Mouse (Mus musculus) forebrain, postnatal 0 days (tissue): Measurements from ENCODE around the gene Aim2. TPM values are rescaled to one million over a fixed set of nuclear protein-coding genes. Genes with fewer than 3 reads are reported as not detected.

Experiments
- ATAC-seq: fragments of 200-750 bp; cut with Nextera tagmentation; 2 replicates; pipeline ENCODE4 v1.8.0; 2017; ENCODE audit warnings: mild to moderate bottlenecking, moderate library complexity
- DNase-seq: peaks from one replicate; pipeline ENCODE4 v3.0.0-alpha.2; 2015
- H3K27ac ChIP-seq: fragments of 300-500 bp; sonication (generic); 2 replicates; pipeline ENCODE4 v1.5.1; 2014; ENCODE audit warnings: low read depth, mild to moderate bottlenecking, antibody characterized with exemption, low read length, moderate library complexity, mixed read lengths
- H3K27me3 ChIP-seq: fragments of 300-500 bp; sonication (generic); 2 replicates; pipeline ENCODE4 v1.6.1; 2014; ENCODE audit warnings: mild to moderate bottlenecking, low read length, mixed read lengths; ENCODE audit not compliant: insufficient read depth
- H3K36me3 ChIP-seq: fragments of 300-500 bp; sonication (generic); 2 replicates; pipeline ENCODE4 v1.6.1; 2014; ENCODE audit warnings: mild to moderate bottlenecking, moderate library complexity; ENCODE audit not compliant: insufficient read depth
- H3K4me1 ChIP-seq: fragments of 300-500 bp; sonication (generic); 2 replicates; pipeline ENCODE4 v1.6.1; 2014; ENCODE audit warnings: antibody characterized with exemption; ENCODE audit not compliant: insufficient read depth
- H3K4me2 ChIP-seq: fragments of 300-500 bp; sonication (generic); 2 replicates; pipeline ENCODE4 v1.6.1; 2014; ENCODE audit warnings: low read depth, mild to moderate bottlenecking, moderate library complexity
- H3K4me3 ChIP-seq: fragments of 300-500 bp; sonication (generic); 2 replicates; pipeline ENCODE4 v1.5.1; 2014; ENCODE audit warnings: low read depth, low read length, mixed read lengths
- H3K9ac ChIP-seq: fragments of 300-500 bp; sonication (generic); 2 replicates; pipeline ENCODE4 v1.6.1; 2014; ENCODE audit warnings: mild to moderate bottlenecking
- H3K9me3 ChIP-seq: fragments of 300-500 bp; sonication (generic); 2 replicates; pipeline ENCODE4 v1.6.1; 2016; ENCODE audit warnings: low read length
- CTCF ChIP-seq: sonication (generic); IDR thresholded peaks from 2 replicates; pipeline ENCODE4 v1.5.1; 2016; ENCODE audit warnings: antibody characterized with exemption, control low read depth, low read depth
- WGBS: fragments of 180-500 bp; shearing (Covaris S2); extraction: QIAGEN DNeasy Blood & Tissue Kit; methylation state at CpG from one replicate; pipeline ENCODE4 v1.1.7; 2014; 5-methylcytosine and 5-hydroxymethylcytosine counted together
- polyA plus RNA-seq: library from polyadenylated mRNA; unstranded; fragments of >200 nt; fragmentation: Nextera tagmentation; extraction: Ambion mirVana; gene quantifications from 2 replicates; pipeline ENCODE4 v1.2.1, GENCODE M21; 2015
- total RNA-seq: library from RNA; depleted of rRNA; stranded (reverse); fragments of >200 nt; gene quantifications from 2 replicates; pipeline ENCODE4 v1.2.3, GENCODE M21; 2014

Gene Aim2
- total and polyA plus RNA-seq, 2 experiments from 2014 or later, result 1.8 to 2.3 TPM

- H3K27me3 ChIP-seq, result no peaks in the 10 kb centered on the region
- H3K4me3 ChIP-seq, result no peak overlapping the region
- no peaks in the 10 kb centered on the region for H3K9me3 ChIP-seq
- H3K36me3 ChIP-seq, result no peaks in the 10 kb centered on the region
- DNase-seq (no peak), ATAC-seq (no peak)
- H3K27ac ChIP-seq, result no peak overlapping the region
- H3K4me2 ChIP-seq, result no peak overlapping the region
- TF ChIP-seq CTCF, result no peak
- 88% methylated on average over 2 of the region's 2 CpGs for WGBS
- no peak overlapping the region for H3K9ac ChIP-seq
- H3K4me1 ChIP-seq, result no peaks in the 10 kb centered on the region
Observed at GRCm38 (mm10) chr1:173432411-173432810, 81.7 kb downstream of the Aim2 start.

DNA sequence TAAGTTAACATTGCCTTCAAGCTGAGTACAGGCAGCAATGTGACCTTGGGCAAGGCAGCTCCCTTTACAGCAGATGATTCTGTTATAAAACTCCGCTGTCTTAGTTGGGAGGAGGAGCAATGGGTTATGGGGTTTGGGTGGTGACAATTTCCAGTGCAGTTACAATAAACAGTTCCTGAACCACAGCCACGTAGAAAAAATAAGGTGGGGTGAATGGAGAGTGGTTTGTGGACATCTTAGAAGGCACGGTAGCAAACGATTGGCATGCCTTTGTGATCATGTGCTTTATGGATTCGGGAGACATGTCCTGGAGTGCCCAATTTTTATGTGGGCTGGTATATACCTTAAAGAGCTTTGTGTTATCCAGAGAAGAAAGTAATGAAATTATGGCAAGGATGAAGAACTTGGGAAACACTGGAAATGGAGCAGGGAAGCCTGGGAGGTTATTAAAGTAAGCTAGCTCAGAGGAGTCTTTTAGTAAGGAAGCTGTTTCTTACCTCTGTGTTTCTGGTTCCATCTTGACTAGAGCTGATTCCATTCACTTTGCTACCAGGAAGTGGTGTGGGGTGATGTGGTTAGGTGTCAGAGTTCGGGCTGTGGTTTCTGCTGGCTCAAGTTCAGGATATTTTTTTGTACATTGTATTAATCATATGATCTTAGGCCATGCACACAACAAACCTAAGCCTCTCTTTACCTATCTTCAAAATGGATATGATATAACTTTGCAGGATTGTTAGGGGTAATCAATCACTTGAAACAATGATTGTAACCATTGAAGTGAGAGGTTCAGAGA, 86.7 kb downstream of the Aim2 start:
- H3K9ac ChIP-seq, result no peak overlapping the region
- no peaks in the 10 kb centered on the region for H3K36me3 ChIP-seq
- no peak for ATAC-seq
- no peak overlapping the region for H3K4me2 ChIP-seq
- no peaks in the 10 kb centered on the region for H3K27me3 ChIP-seq
- H3K4me3 ChIP-seq, result no peak overlapping the region
- DNase-seq, result no peak
- H3K4me1 ChIP-seq, result no peaks in the 10 kb centered on the region
- WGBS, result 86% methylated on average over 6 of the region's 6 CpGs
- no peaks in the 10 kb centered on the region for H3K9me3 ChIP-seq
- H3K27ac ChIP-seq, result no peak overlapping the region
- TF ChIP-seq CTCF, result no peak

DNA sequence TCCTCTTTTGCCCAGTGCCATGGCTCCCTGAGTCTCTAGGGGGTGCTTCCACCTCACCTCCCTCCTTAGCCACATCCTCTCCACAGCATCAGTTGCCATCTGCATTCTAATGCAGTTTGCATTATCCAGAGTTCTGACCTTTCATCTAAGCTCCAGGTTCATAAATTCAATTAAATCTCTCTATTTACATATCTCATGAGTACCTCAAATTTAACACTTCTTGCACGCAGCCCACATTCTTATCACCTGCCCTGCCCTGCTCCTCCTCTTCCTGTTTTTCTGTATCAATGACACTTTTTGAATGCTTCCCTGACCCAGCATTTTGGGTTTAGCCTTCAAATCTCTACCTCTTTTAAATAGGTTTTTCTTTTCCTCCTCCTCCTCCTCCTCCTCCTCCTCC, 90.0 kb downstream of the Aim2 start:
- H3K9ac ChIP-seq, result no peak overlapping the region
- no peaks in the 10 kb centered on the region for H3K36me3 ChIP-seq
- H3K4me1 ChIP-seq, result no peaks in the 10 kb centered on the region
- WGBS, result 82% methylated on average over 1 of the region's 1 CpGs
- no peaks in the 10 kb centered on the region for H3K27me3 ChIP-seq
- no peaks in the 10 kb centered on the region for H3K9me3 ChIP-seq
- no peak overlapping the region for H3K4me3 ChIP-seq
- H3K4me2 ChIP-seq, result no peak overlapping the region
- no peak for TF ChIP-seq CTCF
- DNase-seq (no peak), ATAC-seq (no peak)
- H3K27ac ChIP-seq, result no peak overlapping the region

DNA sequence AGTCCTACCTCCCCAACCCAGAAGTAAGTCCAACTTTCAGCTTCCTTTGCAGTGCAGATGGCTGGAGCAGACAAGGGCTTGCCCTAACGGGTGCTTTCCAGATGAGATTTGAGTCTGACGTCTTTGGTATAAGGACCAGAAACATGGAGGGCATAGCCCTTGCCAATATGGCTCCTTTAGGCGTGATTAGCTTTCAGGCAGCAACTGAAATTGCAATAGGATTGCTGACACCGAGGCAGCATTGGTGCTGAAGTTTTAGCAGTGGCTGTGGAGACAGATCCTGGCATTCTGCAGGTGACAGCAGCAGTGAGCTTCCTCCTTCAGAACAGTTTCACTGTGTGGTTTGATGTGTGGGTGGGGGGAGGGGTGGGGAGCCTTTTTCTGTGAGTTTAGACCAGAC, 90.5 kb downstream of the Aim2 start:
- ATAC-seq (no peak), DNase-seq (no peak)
- no peaks in the 10 kb centered on the region for H3K4me1 ChIP-seq
- H3K9me3 ChIP-seq, result no peaks in the 10 kb centered on the region
- H3K4me3 ChIP-seq, result no peak overlapping the region
- H3K27ac ChIP-seq, result no peak overlapping the region
- WGBS, result 77% methylated on average over 4 of the region's 4 CpGs
- H3K4me2 ChIP-seq, result no peak overlapping the region
- no peaks in the 10 kb centered on the region for H3K36me3 ChIP-seq
- no peaks in the 10 kb centered on the region for H3K27me3 ChIP-seq
- H3K9ac ChIP-seq, result no peak overlapping the region
- TF ChIP-seq CTCF, result no peak

DNA sequence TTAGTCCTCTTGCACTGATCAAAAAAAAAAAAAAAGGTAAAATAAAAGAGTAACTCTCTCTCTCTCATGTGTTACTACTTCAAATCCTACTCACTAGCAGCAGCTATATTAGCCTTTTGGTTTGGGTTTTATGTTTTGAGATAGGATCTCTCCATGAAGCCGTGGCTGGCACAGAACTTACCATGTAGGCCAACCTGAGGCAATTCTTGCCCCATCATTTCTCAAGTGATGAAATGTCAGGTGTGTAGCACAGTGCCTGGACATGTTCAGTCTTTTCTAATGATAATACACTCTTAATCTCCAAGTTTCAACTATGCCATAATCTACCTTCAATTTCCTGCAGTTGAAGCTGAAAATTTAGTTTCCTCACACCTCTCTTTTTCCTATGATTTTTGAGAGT, 92.4 kb downstream of the Aim2 start:
- Histone ChIP-seq H3K4me2 (no peak overlapping the region), H3K4me3 (no peak overlapping the region), H3K4me1 (no peaks in the 10 kb centered on the region), H3K9me3 (no peaks in the 10 kb centered on the region), H3K27ac (no peak overlapping the region), H3K9ac (no peak overlapping the region), H3K27me3 (no peaks in the 10 kb centered on the region), H3K36me3 (no peaks in the 10 kb centered on the region)
- 95% methylated on average over 1 of the region's 1 CpGs for WGBS
- no peak for TF ChIP-seq CTCF
- DNase-seq (no peak), ATAC-seq (no peak)

GRCm38 (mm10) chr1:173447067-173447466, 96.4 kb downstream of the Aim2 start:
- H3K4me1 ChIP-seq, result no peaks in the 10 kb centered on the region
- TF ChIP-seq CTCF, result no peak
- no peak overlapping the region for H3K4me2 ChIP-seq
- no peak overlapping the region for H3K27ac ChIP-seq
- H3K9ac ChIP-seq, result no peak overlapping the region
- ATAC-seq, result no peak
- WGBS, result 73% methylated on average over 4 of the region's 4 CpGs
- H3K27me3 ChIP-seq, result no peaks in the 10 kb centered on the region
- DNase-seq, result no peak
- H3K9me3 ChIP-seq, result no peaks in the 10 kb centered on the region
- H3K36me3 ChIP-seq, result no peaks in the 10 kb centered on the region
- H3K4me3 ChIP-seq, result no peak overlapping the region

DNA sequence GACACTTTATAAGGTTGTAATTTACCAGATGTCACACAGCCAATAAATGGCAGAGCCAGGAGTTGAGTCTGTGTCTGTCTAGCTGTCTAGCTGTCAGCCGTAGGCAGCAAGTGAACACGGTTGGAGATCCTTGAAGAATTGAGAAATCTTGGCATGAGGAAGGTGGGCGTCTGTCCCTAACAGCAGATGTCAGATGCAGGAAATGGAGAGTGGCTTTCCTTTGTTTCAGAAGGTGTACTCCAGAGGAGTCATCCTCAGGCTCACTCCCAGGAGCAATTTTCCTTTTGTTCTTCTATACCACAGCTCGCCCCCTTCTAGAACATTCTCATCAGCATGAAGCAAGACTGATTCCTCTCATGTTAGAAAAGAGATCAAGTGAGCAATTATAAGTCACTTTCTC, 99.9 kb downstream of the Aim2 start:
- 86% methylated on average over 4 of the region's 4 CpGs for WGBS
- Histone ChIP-seq H3K4me2 (no peak overlapping the region), H3K27me3 (no peaks in the 10 kb centered on the region), H3K9me3 (no peaks in the 10 kb centered on the region), H3K9ac (no peak overlapping the region), H3K4me3 (no peak overlapping the region), H3K27ac (no peak overlapping the region), H3K4me1 (no peaks in the 10 kb centered on the region), H3K36me3 (no peaks in the 10 kb centered on the region)
- no peak for ATAC-seq
- DNase-seq, result no peak
- no peak for TF ChIP-seq CTCF
